Mouse (Mus musculus): Measurements from ENCODE around the gene Drap1. TPM values are rescaled to one million over a fixed set of nuclear protein-coding genes. Genes with fewer than 3 reads are reported as not detected.

Gene Drap1
- polyA plus RNA-seq, 1 experiment from 2014 or later, result 270 TPM

- Histone ChIP-seq H3K9me3 (no peaks in the 10 kb centered on the region), H3K4me3 (peak overlapping the region; percentile 73), H3K27ac (no peak overlapping the region), H3K4me1 (peaks cover 43% of the 10 kb centered on the region), H3K36me3 (peaks cover 13% of the 10 kb centered on the region), H3K9ac (peak overlapping the region; percentile 78), H3K27me3 (replicated peaks) (no peaks in the 10 kb centered on the region; the same call in 1 of the 2 replicates), H3K4me2 (replicated peaks) (peak overlapping the region; percentile 94)
- 22% methylated on average over 3 of the region's 3 CpGs for WGBS
- ATAC-seq (ENCODE audit: low FRiP score, low read depth), result no peak
These were observed 35.1 kb upstream of the Drap1 start for GRCm38 (mm10) chr19:5459896-5460295.

- Histone ChIP-seq H3K36me3 (peaks cover 19% of the 10 kb centered on the region), H3K9ac (no peak overlapping the region), H3K27me3 (replicated peaks) (no peaks in the 10 kb centered on the region; the same call in 1 of the 2 replicates), H3K4me1 (peaks cover 42% of the 10 kb centered on the region), H3K4me3 (no peak overlapping the region), H3K9me3 (no peaks in the 10 kb centered on the region), H3K27ac (no peak overlapping the region), H3K4me2 (replicated peaks) (no peak overlapping the region)
- no peak for ATAC-seq (ENCODE audit: low FRiP score, low read depth)
- WGBS, result 71% methylated on average over 7 of the region's 7 CpGs
These were observed 34.2 kb upstream of the Drap1 start for GRCm38 (mm10) chr19:5459019-5459418.

- Histone ChIP-seq H3K27me3 (replicated peaks) (no peaks in the 10 kb centered on the region; the same call in 1 of the 2 replicates), H3K4me2 (replicated peaks) (peak within 1 kb of the TSS; percentile 99), H3K9me3 (no peaks in the 10 kb centered on the region), H3K9ac (peak within 1 kb of the TSS; percentile 88), H3K4me3 (peak within 1 kb of the TSS; percentile 77), H3K4me1 (peaks cover 37% of the 10 kb centered on the region), H3K36me3 (peaks cover 16% of the 10 kb centered on the region; the same call in 1 of the 2 replicates), H3K27ac (peak within 1 kb of the TSS; percentile 93)
- 17% methylated on average over 14 of the region's 14 CpGs for WGBS
- no peak for ATAC-seq (ENCODE audit: low FRiP score, low read depth)
These were observed 33.1 kb upstream of the Drap1 start, which contains the start of gene Ccdc85b for GRCm38 (mm10) chr19:5457746-5458442. Ccdc85b (minus strand) TSS chr19:5457894.

DNA sequence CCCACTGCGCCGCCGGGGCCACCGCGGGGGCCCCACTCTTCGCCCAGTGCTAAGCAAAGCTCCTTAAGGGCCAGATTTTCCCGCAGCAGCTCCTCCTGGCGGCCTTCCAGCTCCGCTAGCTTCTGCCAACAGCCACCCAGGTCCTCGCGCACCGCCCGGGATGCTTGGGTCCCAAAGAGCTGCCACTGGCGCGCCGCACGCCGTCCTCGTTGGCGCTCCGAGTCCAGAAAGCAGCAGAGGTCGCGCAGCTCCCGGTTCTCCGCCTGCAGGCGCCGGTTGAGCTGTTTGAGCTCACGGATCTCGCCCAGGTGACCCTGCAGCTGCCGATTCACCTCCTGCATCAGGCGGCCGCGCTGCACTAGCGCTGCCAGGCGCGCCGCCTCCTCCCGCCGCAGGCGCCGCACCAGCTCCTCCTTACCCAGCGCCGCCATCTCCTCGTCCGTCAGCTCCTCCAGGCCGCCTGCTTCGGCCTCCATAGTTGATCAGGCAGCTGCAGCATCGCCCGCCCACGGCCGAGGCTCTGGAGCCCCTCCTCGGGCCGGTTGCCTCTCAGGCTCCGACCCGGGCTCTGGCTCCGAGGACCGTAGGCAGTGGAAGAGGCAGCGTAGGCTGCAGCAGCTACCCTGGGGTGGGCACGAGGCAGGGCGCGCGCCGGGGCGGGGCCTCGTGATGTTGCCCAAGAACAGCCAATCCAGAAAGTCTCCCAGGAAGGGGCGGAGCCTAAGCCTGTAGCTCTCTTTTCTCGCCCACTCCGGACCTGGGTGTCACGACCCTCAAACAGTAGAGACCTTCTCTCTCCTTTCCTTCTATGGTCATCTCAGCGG, 32.4 kb upstream of the Drap1 start:
- ATAC-seq (ENCODE audit: low FRiP score, low read depth), result peak; percentile 85
- H3K9ac ChIP-seq, result peak overlapping the region; percentile 88
- peaks cover 10% of the 10 kb centered on the region; the same call in 1 of the 2 replicates for H3K36me3 ChIP-seq
- H3K4me3 ChIP-seq, result peak overlapping the region; percentile 77
- H3K27me3 ChIP-seq (replicated peaks), result no peaks in the 10 kb centered on the region; the same call in 1 of the 2 replicates
- WGBS, result under 1% methylated on average over 70 of the region's 70 CpGs
- peak overlapping the region; percentile 99 for H3K4me2 ChIP-seq (replicated peaks)
- H3K4me1 ChIP-seq, result peaks cover 37% of the 10 kb centered on the region
- no peaks in the 10 kb centered on the region for H3K9me3 ChIP-seq
- peak overlapping the region; percentile 93 for H3K27ac ChIP-seq

- Histone ChIP-seq H3K36me3 (peaks cover 10% of the 10 kb centered on the region; the same call in 1 of the 2 replicates), H3K4me2 (replicated peaks) (peak overlapping the region; percentile 99), H3K9me3 (no peaks in the 10 kb centered on the region), H3K4me1 (peaks cover 35% of the 10 kb centered on the region), H3K27me3 (replicated peaks) (no peaks in the 10 kb centered on the region; the same call in 1 of the 2 replicates), H3K9ac (peak overlapping the region; percentile 88), H3K27ac (peak overlapping the region; percentile 93), H3K4me3 (peak overlapping the region; percentile 77)
- ATAC-seq (ENCODE audit: low FRiP score, low read depth), result no peak
- WGBS, result 4% methylated on average over 26 of the region's 26 CpGs
These were observed 31.6 kb upstream of the Drap1 start for GRCm38 (mm10) chr19:5456241-5456921.

DNA sequence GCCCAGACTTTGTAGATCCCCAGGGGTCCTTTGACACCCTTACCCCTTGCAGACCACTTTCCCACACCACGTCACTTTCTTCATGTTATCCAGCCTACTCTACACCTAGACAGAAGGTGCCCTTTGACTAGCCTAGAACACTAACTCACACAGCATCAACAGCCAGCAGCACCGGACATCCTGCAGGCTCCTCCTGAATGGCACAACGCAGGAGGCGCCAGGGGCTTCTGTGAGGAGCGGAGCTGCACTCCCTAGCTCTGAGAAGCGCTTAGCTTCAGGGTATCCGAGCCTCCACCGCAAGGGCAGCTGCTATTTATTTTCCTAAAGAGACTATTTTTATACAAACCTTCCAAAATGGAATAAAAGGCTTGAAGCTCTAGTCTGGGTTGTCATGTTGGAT, 30.8 kb upstream of the Drap1 start:
- Histone ChIP-seq H3K36me3 (peaks cover 10% of the 10 kb centered on the region; the same call in 1 of the 2 replicates), H3K4me3 (peak overlapping the region; percentile 77), H3K27me3 (replicated peaks) (peaks cover 3% of the 10 kb centered on the region), H3K4me2 (replicated peaks) (peak overlapping the region; percentile 99), H3K27ac (no peak overlapping the region), H3K9ac (peak overlapping the region; percentile 88), H3K4me1 (peaks cover 29% of the 10 kb centered on the region), H3K9me3 (no peaks in the 10 kb centered on the region)
- ATAC-seq (ENCODE audit: low FRiP score, low read depth), result no peak
- WGBS, result 73% methylated on average over 8 of the region's 8 CpGs

- Histone ChIP-seq H3K9me3 (no peaks in the 10 kb centered on the region), H3K36me3 (peaks cover 10% of the 10 kb centered on the region; the same call in 1 of the 2 replicates), H3K4me3 (no peak overlapping the region), H3K27me3 (replicated peaks) (peaks cover 8% of the 10 kb centered on the region), H3K27ac (no peak overlapping the region), H3K4me2 (replicated peaks) (peak overlapping the region; percentile 99), H3K9ac (peak overlapping the region; percentile 88; the same call in 1 of the 2 replicates), H3K4me1 (peaks cover 27% of the 10 kb centered on the region)
- ATAC-seq (ENCODE audit: low FRiP score, low read depth), result no peak
- WGBS, result 86% methylated on average over 12 of the region's 12 CpGs
These were observed 30.3 kb upstream of the Drap1 start for GRCm38 (mm10) chr19:5455037-5455436.

GRCm38 (mm10) chr19:5451766-5452165, 27.0 kb upstream of the Drap1 start:
- Histone ChIP-seq H3K4me3 (no peak overlapping the region), H3K9ac (no peak overlapping the region), H3K9me3 (no peaks in the 10 kb centered on the region), H3K27me3 (replicated peaks) (peaks cover 41% of the 10 kb centered on the region), H3K4me2 (replicated peaks) (no peak overlapping the region), H3K4me1 (peaks cover 39% of the 10 kb centered on the region), H3K36me3 (peaks cover 10% of the 10 kb centered on the region; the same call in 1 of the 2 replicates), H3K27ac (no peak overlapping the region)
- no peak for ATAC-seq (ENCODE audit: low FRiP score, low read depth)
- 87% methylated on average over 6 of the region's 6 CpGs for WGBS

- WGBS, result 90% methylated on average over 3 of the region's 3 CpGs
- no peaks in the 10 kb centered on the region for H3K9me3 ChIP-seq
- peaks cover 18% of the 10 kb centered on the region for H3K4me1 ChIP-seq
- H3K36me3 ChIP-seq, result peaks cover 9% of the 10 kb centered on the region; the same call in 1 of the 2 replicates
- H3K4me3 ChIP-seq, result no peak overlapping the region
- peaks cover 60% of the 10 kb centered on the region for H3K27me3 ChIP-seq (replicated peaks)
- H3K4me2 ChIP-seq (replicated peaks), result no peak overlapping the region
- H3K9ac ChIP-seq, result no peak overlapping the region
- no peak for ATAC-seq (ENCODE audit: low FRiP score, low read depth)
- H3K27ac ChIP-seq, result no peak overlapping the region
These were observed 24.9 kb upstream of the Drap1 start for GRCm38 (mm10) chr19:5449673-5450072.

GRCm38 (mm10) chr19:5448354-5449150, 23.8 kb upstream of the Drap1 start:
- Histone ChIP-seq H3K9ac (peak overlapping the region; percentile 54; the same call in 1 of the 2 replicates), H3K9me3 (no peaks in the 10 kb centered on the region), H3K4me3 (peak overlapping the region; percentile 34), H3K4me1 (peaks cover 16% of the 10 kb centered on the region), H3K36me3 (no peaks in the 10 kb centered on the region), H3K27me3 (replicated peaks) (peaks cover 60% of the 10 kb centered on the region), H3K4me2 (replicated peaks) (peak overlapping the region; percentile 95), H3K27ac (no peak overlapping the region)
- 7% methylated on average over 36 of the region's 36 CpGs for WGBS
- no peak for ATAC-seq (ENCODE audit: low FRiP score, low read depth)
